In genomic region chr2:60632791-60633190, GRCm38 (mm10) we compare ENCODE assay signal across 22 mouse cellular contexts.
A peak's percentile ranks its signal among the peaks of the same experiment; 100 is the strongest.
DNase-seq lines count a peak whose midpoint lies in the region; TF ChIP-seq lines count a peak whose summit lies in the region.
"Had no signal": no experiment of that assay in that cellular context is flagged by ENCODE, and none has a peak within 500 bp of the region (broad histone marks: within the 10 kb centered on the region; RNA-seq: fewer than 3 reads in every experiment).

No protein-coding gene starts in this region.

- H3K4me2 ChIP-seq in myocyte (ENCODE audit: low read depth), result peak overlapping the region; percentile 20
- H3K4me2 ChIP-seq: embryonic facial prominence, embryonic 12.5 days; forebrain, embryonic 13.5 days; heart, embryonic 11.5 days; heart, embryonic 15.5 days; hindbrain, embryonic 13.5 days had no signal

- no peaks in the 10 kb centered on the region for H3K36me3 ChIP-seq in myocyte (ENCODE audit: control insufficient read depth, insufficient read depth)
- no peaks in the 10 kb centered on the region for H3K36me3 ChIP-seq in limb, embryonic 10.5 days
- H3K36me3 ChIP-seq: embryonic facial prominence, embryonic 12.5 days; heart, embryonic 15.5 days; hindbrain, embryonic 13.5 days had no signal

- no peak overlapping the region for H3K4me3 ChIP-seq in lung, adult 2 months (replicated peaks; ENCODE audit: extremely low read depth, low read depth, low read length)
- H3K4me3 ChIP-seq in myocyte, result no peak overlapping the region
- no peak overlapping the region for H3K4me3 ChIP-seq in limb, embryonic 10.5 days
- H3K4me3 ChIP-seq: embryonic facial prominence, embryonic 12.5 days; forebrain, embryonic 13.5 days; heart, adult 2 months; heart, embryonic 15.5 days; hindbrain, embryonic 13.5 days had no signal

- no peaks in the 10 kb centered on the region for H3K27me3 ChIP-seq in myocyte (ENCODE audit: control insufficient read depth, insufficient read depth, insufficient read length)
- no peaks in the 10 kb centered on the region for H3K27me3 ChIP-seq in limb, embryonic 10.5 days (ENCODE audit: low read depth, poor library complexity, severe bottlenecking)
- H3K27me3 ChIP-seq: embryonic facial prominence, embryonic 12.5 days; heart, embryonic 15.5 days; hindbrain, embryonic 13.5 days had no signal

- no peaks in the 10 kb centered on the region for H3K79me2 ChIP-seq in myocyte (ENCODE audit: control insufficient read depth, insufficient read depth)

- TF ChIP-seq CTCF in lung, adult 2 months (IDR thresholded peaks at IDR 0.05; ENCODE audit: insufficient read depth, low read length), result no peak

- H3ac ChIP-seq in myocyte (ENCODE audit: control insufficient read depth, insufficient read length), result no peak overlapping the region

- H3K4me1 ChIP-seq in lung, adult 2 months (ENCODE audit: control insufficient read depth, insufficient read depth, low read length), result no peaks in the 10 kb centered on the region
- peaks cover 20% of the 10 kb centered on the region for H3K4me1 ChIP-seq in limb, embryonic 10.5 days

- H3K27ac ChIP-seq in limb, embryonic 10.5 days, result no peak overlapping the region
- H3K27ac ChIP-seq: embryonic facial prominence, embryonic 12.5 days; forebrain, embryonic 13.5 days; heart, adult 2 months; heart, embryonic 15.5 days; hindbrain, embryonic 13.5 days; hindbrain, postnatal 0 days had no signal

- no peaks in the 10 kb centered on the region for H3K9me3 ChIP-seq in limb, embryonic 10.5 days (replicated peaks)
- H3K9me3 ChIP-seq: embryonic facial prominence, embryonic 12.5 days; forebrain, embryonic 13.5 days; heart, embryonic 15.5 days; hindbrain, embryonic 13.5 days had no signal

- peak; percentile 23 for DNase-seq in lung, postnatal 25 days (ENCODE audit: low spot score)
- DNase-seq in lung, adult 2 months, result no peak
- DNase-seq in 3T3-L1 (ENCODE audit: low read depth, low spot score), result peak; percentile 84
- peak; percentile 60 for DNase-seq in NIH3T3 (ENCODE audit: low read depth)
- no peak for DNase-seq in limb, embryonic 10.5 days (ENCODE audit: low spot score)
- DNase-seq in kidney, adult 9 months, result no peak
- DNase-seq: adrenal gland, adult 8-10 months; adrenal gland, postnatal 36 days; B cell, adult 2 months; cerebellum, adult 2 months; cerebellum, postnatal 10 days; forebrain, postnatal 0 days; gastrocnemius, postnatal 14 days; heart, adult 2 months; heart, postnatal 14 days had no signal

- no peak for TF ChIP-seq POLR2A in lung, adult 2 months (IDR thresholded peaks at IDR 0.05; ENCODE audit: borderline replicate concordance, extremely low read depth, low read depth, low read length)
- no peak for TF ChIP-seq POLR2A in myocyte (IDR thresholded peaks at IDR 0.05; ENCODE audit: insufficient read length, low read depth)

- WGBS in lung, adult 2 months, result 70% methylated on average over 2 of the region's 2 CpGs
- 78% methylated on average over 2 of the region's 2 CpGs for WGBS in limb, embryonic 10.5 days

TF ChIP-seq in myocyte, 11 proteins besides CTCF, POLR2A, EP300 and RAD21:
- TF ChIP-seq SRF (IDR thresholded peaks at IDR 0.05; ENCODE audit: control insufficient read depth, insufficient read length, low read depth) (no peak), REST (IDR thresholded peaks at IDR 0.05; ENCODE audit: insufficient read depth, insufficient read length) (no peak), MAX (IDR thresholded peaks at IDR 0.05; ENCODE audit: low read depth) (no peak), MYOD1 (IDR thresholded peaks at IDR 0.05; ENCODE audit: control insufficient read depth in 1 of 3, insufficient read length in 2 of 3, low read depth in 2 of 3) (peak in 2 of 3 experiments; percentile 8 to 37), TCF3 (IDR thresholded peaks at IDR 0.05; ENCODE audit: insufficient read length, low read depth) (no peak), E2F4 (IDR thresholded peaks at IDR 0.05; ENCODE audit: insufficient read depth) (no peak), POLR2AphosphoS2 (IDR thresholded peaks at IDR 0.05; ENCODE audit: insufficient read length, low read depth) (no peak), CEBPB (IDR thresholded peaks at IDR 0.05; ENCODE audit: insufficient read depth, poor library complexity, severe bottlenecking) (peak; percentile 70), MYOG (IDR thresholded peaks at IDR 0.05; ENCODE audit: control insufficient read depth in 1 of 3, insufficient read depth in 1 of 3, insufficient read length in 2 of 3, low read depth in 2 of 3) (no peak), USF1 (IDR thresholded peaks at IDR 0.05; ENCODE audit: low read depth) (no peak), TCF12 (IDR thresholded peaks at IDR 0.05; ENCODE audit: insufficient read depth, poor library complexity, severe bottlenecking) (peak; percentile 6)

Comparison
In these comparisons a context has a peak if more than half of its experiments do, and no peak if none do; other contexts are left out.
1. DNase-seq: peak in lung, postnatal 25 days (single experiment), 3T3-L1 (single experiment) and NIH3T3 (single experiment); none in lung, adult 2 months (single experiment), limb, embryonic 10.5 days (single experiment) and kidney, adult 9 months (single experiment).